Mouse (Mus musculus) MEL (cell line): ENCODE measurements around the gene Gm11168.
"Not testable (repeated sequence)": the region's sequence is repeated elsewhere in the genome, so short reads cannot be mapped to it uniquely, and the experiment has no call there.

Source experiments
- CTCF ChIP-seq, 3 experiments: IDR thresholded peaks in 2 of 3; conservative IDR thresholded peaks in 1 of 3; 2 replicates each; pipeline ENCODE4 v1.5.1; 2011 to 2012; ENCODE audit warnings: low read length in 3 of 3, low read depth in 2 of 3, mild to moderate bottlenecking in 2 of 3, improper control_type of control experiment in 1 of 3, inconsistent platforms in 1 of 3, mixed read lengths in 1 of 3, moderate library complexity in 1 of 3; ENCODE audit not compliant: control insufficient read depth in 1 of 3, insufficient read depth in 1 of 3, poor library complexity in 1 of 3, severe bottlenecking in 1 of 3
- EP300 ChIP-seq, 2 experiments: IDR thresholded peaks; 2 replicates each; pipeline ENCODE4 v1.6.1; 2011; ENCODE audit warnings: improper control_type of control experiment in 2 of 2, low read length in 2 of 2, low read depth in 1 of 2, mild to moderate bottlenecking in 1 of 2
- ETS1 ChIP-seq: IDR thresholded peaks from 2 replicates; pipeline ENCODE4 v1.6.1; 2012; ENCODE audit warnings: low read depth, mild to moderate bottlenecking, inconsistent platforms, low read length, improper control_type of control experiment, moderate library complexity
- GABPA ChIP-seq: IDR thresholded peaks from 2 replicates; pipeline ENCODE4 v1.6.1; 2012; ENCODE audit warnings: low read depth, mild to moderate bottlenecking, inconsistent platforms, low read length, improper control_type of control experiment, moderate library complexity
- KAT2A ChIP-seq: conservative IDR thresholded peaks from 2 replicates; pipeline ENCODE4 v1.6.1; 2012; ENCODE audit warnings: low read depth, low read length, improper control_type of control experiment, inconsistent platforms
- MAZ ChIP-seq: IDR thresholded peaks from 2 replicates; pipeline ENCODE4 v1.6.1; 2012; ENCODE audit warnings: low read depth, mild to moderate bottlenecking, inconsistent platforms, low read length, improper control_type of control experiment
- TCF12 ChIP-seq: IDR thresholded peaks from 2 replicates; pipeline ENCODE4 v1.6.1; 2014; ENCODE audit warnings: low read depth, mild to moderate bottlenecking, inconsistent platforms, low read length, improper control_type of control experiment, moderate library complexity

DNA sequence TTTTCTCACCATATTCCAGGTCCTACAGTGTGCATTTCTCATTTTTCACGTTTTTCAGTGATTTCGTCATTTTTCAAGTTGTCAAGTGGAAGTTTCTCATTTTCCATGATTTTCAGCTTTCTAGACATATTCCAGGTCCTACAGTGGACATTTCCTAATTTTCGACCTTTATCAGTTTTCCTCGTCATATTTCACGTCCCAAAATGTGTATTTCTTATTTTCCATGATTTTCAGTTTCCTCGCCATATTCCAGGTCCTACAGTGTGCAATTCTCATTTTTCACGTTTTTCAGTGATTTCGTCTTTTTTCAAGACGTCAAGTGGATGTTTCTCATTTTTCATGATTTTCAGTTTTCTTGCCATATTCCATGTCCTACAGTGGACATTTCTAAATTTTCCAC, 24.1 kb downstream of the Gm11168 start:
- TF ChIP-seq KAT2A; EP300 (IDR thresholded peaks at IDR 0.05; ENCODE audit: low read depth in 1 of 2, low read length in 2 of 2); ETS1; TCF12; MAZ; GABPA: not testable (repeated sequence)
- TF ChIP-seq CTCF (IDR thresholded peaks at IDR 0.05 in 2 of 3, conservative IDR thresholded peaks at IDR 0.05 in 1 of 3; ENCODE audit: control insufficient read depth in 1 of 3, insufficient read depth in 1 of 3, low read depth in 2 of 3, low read length in 3 of 3, poor library complexity in 1 of 3, severe bottlenecking in 1 of 3) = 0 out of 6 replicates have a peak, but pooled peaks of 1 of the 3 experiments have one; percentile 10
